Mouse (Mus musculus): Measurements from ENCODE around the gene Dpep1. TPM values are rescaled to one million over a fixed set of nuclear protein-coding genes. Genes with fewer than 3 reads are reported as not detected.

Gene Dpep1
- polyA plus RNA-seq, 1 experiment: 0.92 TPM

DNA sequence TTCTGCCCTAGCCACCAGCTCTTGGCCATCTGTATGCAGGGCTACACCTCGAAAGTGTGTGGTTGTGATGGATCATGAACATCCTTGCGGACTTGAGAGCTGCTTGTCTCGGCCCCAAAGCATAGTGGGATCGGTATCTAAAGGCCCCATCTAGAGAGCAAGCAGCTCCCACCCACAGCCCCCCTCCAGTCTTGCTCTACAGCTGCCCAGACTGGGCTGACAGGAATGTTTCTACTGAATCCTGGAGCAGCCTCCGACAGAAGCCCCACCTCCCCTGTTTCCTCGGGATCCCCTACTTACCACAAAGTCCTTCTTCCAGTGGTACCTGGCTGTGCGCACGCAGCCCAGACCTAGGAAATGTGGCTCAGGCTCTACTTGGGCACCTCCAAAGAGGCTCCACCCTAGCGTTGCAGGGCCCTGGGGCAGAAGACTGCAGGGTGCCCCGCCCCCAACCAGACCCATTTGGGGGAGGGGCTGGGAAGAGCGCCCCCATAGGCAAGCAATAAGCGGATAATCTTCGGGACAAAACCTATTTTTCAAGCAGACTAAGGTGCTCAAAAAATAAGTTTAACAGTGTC lies 28.1 kb upstream of the Dpep1 start, which contains the start of gene Sult5a1:
TSS of gene Sult5a1 (minus strand) at position 428 of the 578 bp plus-strand sequence.
- Histone ChIP-seq H3K27me3 (ENCODE audit: control insufficient read depth, insufficient read depth, insufficient read length) (peaks cover 3% of the 10 kb centered on the region), H3K4me3 (ENCODE audit: insufficient read depth, poor library complexity, severe bottlenecking) (no peak within 1 kb of the TSS), H3K79me2 (ENCODE audit: control insufficient read depth, insufficient read depth) (no peaks in the 10 kb centered on the region), H3ac (ENCODE audit: control insufficient read depth, insufficient read length, low read depth) (no peak within 1 kb of the TSS), H3K79me3 (ENCODE audit: low read depth) (no peaks in the 10 kb centered on the region), H3K36me3 (ENCODE audit: control insufficient read depth, insufficient read depth) (no peaks in the 10 kb centered on the region)
- TF ChIP-seq FOSL1 (IDR thresholded peaks at IDR 0.05; ENCODE audit: insufficient read depth, low read length, poor library complexity, severe bottlenecking): no peak
- TF ChIP-seq CTCF (IDR thresholded peaks at IDR 0.05; ENCODE audit: control insufficient read depth, insufficient read depth, insufficient read length): no peak
- TF ChIP-seq MAX (IDR thresholded peaks at IDR 0.05): no peak
- no peak for TF ChIP-seq MYOD1 (IDR thresholded peaks at IDR 0.05; ENCODE audit: control insufficient read depth, insufficient read length, low read depth)
- TF ChIP-seq CEBPB (IDR thresholded peaks at IDR 0.05; ENCODE audit: low read depth): no peak
- TF ChIP-seq MYOG (IDR thresholded peaks at IDR 0.05; ENCODE audit: control insufficient read depth, extremely low read depth, insufficient read length): no peak
- TF ChIP-seq USF1 (IDR thresholded peaks at IDR 0.05; ENCODE audit: low read depth): no peak

DNA sequence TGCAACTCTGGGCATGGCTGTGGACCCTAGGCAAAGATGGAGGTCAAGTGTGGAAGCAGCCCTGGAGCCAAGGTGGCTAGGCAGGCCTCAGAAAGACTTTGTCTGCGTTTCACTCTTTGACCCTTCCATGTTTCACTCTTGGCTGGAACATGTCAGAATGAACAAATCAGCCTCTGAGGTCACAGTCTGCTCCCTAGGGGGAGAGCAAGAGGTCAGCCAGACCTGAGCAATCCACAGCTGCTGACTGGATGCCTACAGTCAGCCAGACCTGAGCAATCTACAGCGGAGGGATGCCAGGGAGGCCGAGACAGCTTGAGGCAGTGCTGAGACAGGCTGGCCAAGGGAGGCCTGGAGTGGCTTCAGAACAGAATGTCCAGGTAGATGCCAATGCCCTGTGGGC lies 4.7 kb upstream of the Dpep1 start:
- no peak overlapping the region for H3ac ChIP-seq (ENCODE audit: control insufficient read depth, insufficient read length, low read depth)
- H3K36me3 ChIP-seq (ENCODE audit: control insufficient read depth, insufficient read depth): no peaks in the 10 kb centered on the region
- H3K27me3 ChIP-seq (ENCODE audit: control insufficient read depth, insufficient read depth, insufficient read length): no peaks in the 10 kb centered on the region
- H3K79me2 ChIP-seq (ENCODE audit: control insufficient read depth, insufficient read depth): no peaks in the 10 kb centered on the region
- H3K4me3 ChIP-seq (ENCODE audit: insufficient read depth, poor library complexity, severe bottlenecking): no peak overlapping the region
- TF ChIP-seq USF1 (IDR thresholded peaks at IDR 0.05; ENCODE audit: low read depth) (no peak), CTCF (IDR thresholded peaks at IDR 0.05; ENCODE audit: control insufficient read depth, insufficient read depth, insufficient read length) (no peak), MYOD1 (IDR thresholded peaks at IDR 0.05; ENCODE audit: control insufficient read depth, insufficient read length, low read depth) (no peak), MAX (IDR thresholded peaks at IDR 0.05) (no peak), CEBPB (IDR thresholded peaks at IDR 0.05; ENCODE audit: low read depth) (no peak), MYOG (IDR thresholded peaks at IDR 0.05; ENCODE audit: control insufficient read depth, extremely low read depth, insufficient read length) (no peak), FOSL1 (IDR thresholded peaks at IDR 0.05; ENCODE audit: insufficient read depth, low read length, poor library complexity, severe bottlenecking) (no peak)
- no peaks in the 10 kb centered on the region for H3K79me3 ChIP-seq (ENCODE audit: low read depth)

GRCm38 (mm10) chr8:123188006-123188405 lies 2.0 kb downstream of the Dpep1 start:
- Histone ChIP-seq H3K79me2 (ENCODE audit: control insufficient read depth, insufficient read depth) (no peaks in the 10 kb centered on the region), H3K27me3 (ENCODE audit: control insufficient read depth, insufficient read depth, insufficient read length) (no peaks in the 10 kb centered on the region), H3K36me3 (ENCODE audit: control insufficient read depth, insufficient read depth) (no peaks in the 10 kb centered on the region), H3ac (ENCODE audit: control insufficient read depth, insufficient read length, low read depth) (no peak overlapping the region), H3K79me3 (ENCODE audit: low read depth) (no peaks in the 10 kb centered on the region), H3K4me3 (ENCODE audit: insufficient read depth, poor library complexity, severe bottlenecking) (no peak overlapping the region)
- TF ChIP-seq MAX (IDR thresholded peaks at IDR 0.05) (no peak), CEBPB (IDR thresholded peaks at IDR 0.05; ENCODE audit: low read depth) (no peak), MYOD1 (IDR thresholded peaks at IDR 0.05; ENCODE audit: control insufficient read depth, insufficient read length, low read depth) (no peak), FOSL1 (IDR thresholded peaks at IDR 0.05; ENCODE audit: insufficient read depth, low read length, poor library complexity, severe bottlenecking) (no peak), MYOG (IDR thresholded peaks at IDR 0.05; ENCODE audit: control insufficient read depth, extremely low read depth, insufficient read length) (no peak), USF1 (IDR thresholded peaks at IDR 0.05; ENCODE audit: low read depth) (no peak), CTCF (IDR thresholded peaks at IDR 0.05; ENCODE audit: control insufficient read depth, insufficient read depth, insufficient read length) (no peak)

DNA sequence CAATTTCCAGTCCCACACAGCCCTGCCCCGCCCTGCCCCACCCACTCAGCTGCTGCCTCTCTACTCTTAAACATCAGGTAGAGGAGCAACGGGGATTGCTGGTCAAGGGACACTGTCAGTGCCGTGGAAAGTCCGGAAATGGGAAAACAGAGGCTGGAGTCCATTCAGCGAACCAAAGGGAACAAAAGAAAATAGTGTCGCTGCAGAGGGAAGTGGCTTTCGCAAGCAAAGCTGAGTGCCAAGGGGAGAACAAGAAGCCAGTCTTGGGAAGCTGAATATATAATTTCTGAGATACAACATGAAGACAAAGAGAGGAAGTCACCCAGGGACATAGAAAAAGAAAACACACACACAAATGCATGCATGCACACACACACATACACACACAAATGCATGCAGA lies 2.8 kb downstream of the Dpep1 start:
- TF ChIP-seq MYOG (IDR thresholded peaks at IDR 0.05; ENCODE audit: control insufficient read depth, extremely low read depth, insufficient read length): no peak
- no peak for TF ChIP-seq CEBPB (IDR thresholded peaks at IDR 0.05; ENCODE audit: low read depth)
- no peak for TF ChIP-seq FOSL1 (IDR thresholded peaks at IDR 0.05; ENCODE audit: insufficient read depth, low read length, poor library complexity, severe bottlenecking)
- TF ChIP-seq USF1 (IDR thresholded peaks at IDR 0.05; ENCODE audit: low read depth): no peak
- TF ChIP-seq CTCF (IDR thresholded peaks at IDR 0.05; ENCODE audit: control insufficient read depth, insufficient read depth, insufficient read length): no peak
- TF ChIP-seq MAX (IDR thresholded peaks at IDR 0.05): no peak
- TF ChIP-seq MYOD1 (IDR thresholded peaks at IDR 0.05; ENCODE audit: control insufficient read depth, insufficient read length, low read depth): no peak
- H3K79me2 ChIP-seq (ENCODE audit: control insufficient read depth, insufficient read depth): no peaks in the 10 kb centered on the region
- no peaks in the 10 kb centered on the region for H3K27me3 ChIP-seq (ENCODE audit: control insufficient read depth, insufficient read depth, insufficient read length)
- no peak overlapping the region for H3K4me3 ChIP-seq (ENCODE audit: insufficient read depth, poor library complexity, severe bottlenecking)
- no peak overlapping the region for H3ac ChIP-seq (ENCODE audit: control insufficient read depth, insufficient read length, low read depth)
- no peaks in the 10 kb centered on the region for H3K36me3 ChIP-seq (ENCODE audit: control insufficient read depth, insufficient read depth)
- H3K79me3 ChIP-seq (ENCODE audit: low read depth): no peaks in the 10 kb centered on the region

DNA sequence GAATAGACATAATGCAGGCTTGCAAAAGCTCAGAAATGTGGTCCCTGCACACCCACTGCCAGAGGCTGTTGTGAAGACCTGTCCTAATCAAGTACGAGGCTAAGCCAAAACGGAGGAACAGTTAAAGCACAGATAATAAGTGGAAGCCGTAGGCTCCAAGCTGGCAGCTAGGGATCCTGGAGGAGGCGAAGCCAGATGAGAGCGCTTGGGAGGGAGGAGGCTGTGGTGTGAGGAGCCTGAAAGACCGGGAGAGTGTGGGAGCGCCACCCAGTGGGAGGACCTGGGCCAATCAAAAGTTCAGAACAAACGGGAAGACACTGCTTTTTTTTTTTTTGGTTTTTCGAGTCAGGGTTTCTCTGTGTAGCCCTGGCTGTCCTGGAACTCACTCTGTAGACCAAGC lies 4.6 kb downstream of the Dpep1 start:
- H3K27me3 ChIP-seq (ENCODE audit: control insufficient read depth, insufficient read depth, insufficient read length): no peaks in the 10 kb centered on the region
- no peak overlapping the region for H3K4me3 ChIP-seq (ENCODE audit: insufficient read depth, poor library complexity, severe bottlenecking)
- no peaks in the 10 kb centered on the region for H3K36me3 ChIP-seq (ENCODE audit: control insufficient read depth, insufficient read depth)
- H3K79me3 ChIP-seq (ENCODE audit: low read depth): no peaks in the 10 kb centered on the region
- no peak overlapping the region for H3ac ChIP-seq (ENCODE audit: control insufficient read depth, insufficient read length, low read depth)
- peak; percentile 42 for TF ChIP-seq CTCF (IDR thresholded peaks at IDR 0.05; ENCODE audit: control insufficient read depth, insufficient read depth, insufficient read length)
- TF ChIP-seq USF1 (IDR thresholded peaks at IDR 0.05; ENCODE audit: low read depth): no peak
- H3K79me2 ChIP-seq (ENCODE audit: control insufficient read depth, insufficient read depth): no peaks in the 10 kb centered on the region

DNA sequence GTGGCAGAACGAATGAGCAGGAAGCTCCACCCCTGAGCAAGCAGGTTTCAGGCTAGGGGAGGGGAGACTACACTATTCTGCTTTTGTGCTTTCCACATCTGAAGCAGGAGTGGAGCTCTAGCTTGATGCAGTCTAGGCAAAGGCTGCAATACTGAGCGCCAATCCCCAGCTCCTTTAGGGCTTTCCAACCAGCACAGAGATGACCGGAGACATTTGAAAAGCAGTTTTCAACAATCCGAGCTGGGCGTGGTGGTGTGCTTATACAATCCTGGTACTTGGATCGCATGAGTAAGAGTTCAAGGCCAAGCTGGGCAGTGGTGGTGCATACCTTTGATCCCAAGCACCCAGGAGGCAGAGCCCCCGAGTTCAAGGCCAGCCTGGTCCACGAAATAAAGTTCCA lies 5.9 kb downstream of the Dpep1 start:
- H3ac ChIP-seq (ENCODE audit: control insufficient read depth, insufficient read length, low read depth): no peak overlapping the region
- H3K36me3 ChIP-seq (ENCODE audit: control insufficient read depth, insufficient read depth): no peaks in the 10 kb centered on the region
- no peaks in the 10 kb centered on the region for H3K27me3 ChIP-seq (ENCODE audit: control insufficient read depth, insufficient read depth, insufficient read length)
- H3K4me3 ChIP-seq (ENCODE audit: insufficient read depth, poor library complexity, severe bottlenecking): no peak overlapping the region
- TF ChIP-seq MYOD1 (IDR thresholded peaks at IDR 0.05; ENCODE audit: control insufficient read depth, insufficient read length, low read depth) (no peak), MAX (IDR thresholded peaks at IDR 0.05) (no peak), CEBPB (IDR thresholded peaks at IDR 0.05; ENCODE audit: low read depth) (no peak), FOSL1 (IDR thresholded peaks at IDR 0.05; ENCODE audit: insufficient read depth, low read length, poor library complexity, severe bottlenecking) (no peak), USF1 (IDR thresholded peaks at IDR 0.05; ENCODE audit: low read depth) (no peak), CTCF (IDR thresholded peaks at IDR 0.05; ENCODE audit: control insufficient read depth, insufficient read depth, insufficient read length) (no peak), MYOG (IDR thresholded peaks at IDR 0.05; ENCODE audit: control insufficient read depth, extremely low read depth, insufficient read length) (no peak)
- no peaks in the 10 kb centered on the region for H3K79me3 ChIP-seq (ENCODE audit: low read depth)
- H3K79me2 ChIP-seq (ENCODE audit: control insufficient read depth, insufficient read depth): no peaks in the 10 kb centered on the region

All from C2C12 (cell line).